Mouse (Mus musculus) liver, embryonic 14.5 days (tissue): Measurements from ENCODE around the gene Pnldc1. TPM values are rescaled to one million over a fixed set of nuclear protein-coding genes. Genes with fewer than 3 reads are reported as not detected.

ENCODE experiments used
- ATAC-seq: fragments of 200-750 bp; cut with Nextera tagmentation; 2 replicates; pipeline ENCODE4 v1.8.0; 2017; ENCODE audit warnings: moderate number of reproducible peaks, mild to moderate bottlenecking, moderate library complexity; ENCODE audit not compliant: insufficient read depth
- DNase-seq, 3 experiments: peaks; one replicate each; pipeline ENCODE4 v3.0.0-alpha.2; 2012 to 2013; ENCODE audit warnings: low read depth in 3 of 3, low spot score in 3 of 3
- H3K27ac ChIP-seq: fragments of 300-500 bp; sonication (generic); 2 replicates; pipeline ENCODE4 v1.5.1; 2014; ENCODE audit warnings: moderate library complexity, mild to moderate bottlenecking, control low read depth, inconsistent platforms
- H3K27me3 ChIP-seq: fragments of 300-500 bp; sonication (generic); 2 replicates; pipeline ENCODE4 v1.6.1; 2014; ENCODE audit warnings: mild to moderate bottlenecking, low read length, moderate library complexity; ENCODE audit not compliant: control insufficient read depth, insufficient read depth
- H3K36me3 ChIP-seq: fragments of 300-500 bp; sonication (generic); replicated peaks from 2 replicates; pipeline ENCODE4 v1.6.1; 2014; ENCODE audit warnings: low read depth; ENCODE audit not compliant: control insufficient read depth, insufficient read depth
- H3K4me1 ChIP-seq, 2 experiments: fragments of 200-500 bp in 1 of 2; fragments of 300-500 bp in 1 of 2; sonication (generic) in 1 of 2; replicated peaks; 2 replicates each; pipeline ENCODE4 v1.6.1; 2012 to 2014; ENCODE audit warnings: antibody characterized with exemption in 1 of 2, inconsistent platforms in 1 of 2, low read length in 1 of 2; ENCODE audit not compliant: control insufficient read depth in 2 of 2, insufficient read depth in 2 of 2
- H3K4me2 ChIP-seq: fragments of 300-500 bp; sonication (generic); 2 replicates; pipeline ENCODE4 v1.6.1; 2014; ENCODE audit warnings: low read depth, mild to moderate bottlenecking, control low read depth, moderate library complexity
- H3K4me3 ChIP-seq, 2 experiments: fragments of 200-500 bp in 1 of 2; fragments of 300-500 bp in 1 of 2; sonication (generic) in 1 of 2; 2 replicates each; pipeline ENCODE4 v1.5.1; 2012 to 2014; ENCODE audit warnings: low read depth in 2 of 2, low read length in 2 of 2, mild to moderate bottlenecking in 2 of 2, control low read depth in 1 of 2, inconsistent platforms in 1 of 2, moderate library complexity in 1 of 2; ENCODE audit not compliant: insufficient read depth in 1 of 2
- H3K9ac ChIP-seq: fragments of 300-500 bp; sonication (generic); replicated peaks from 2 replicates; pipeline ENCODE4 v1.6.1; 2014; ENCODE audit warnings: mild to moderate bottlenecking, control low read depth, moderate library complexity
- H3K9me3 ChIP-seq: fragments of 300-500 bp; sonication (generic); 2 replicates; pipeline ENCODE4 v1.6.1; 2016; ENCODE audit warnings: low read length, mixed read lengths; ENCODE audit not compliant: control insufficient read depth
- CTCF ChIP-seq: IDR thresholded peaks from 2 replicates; pipeline ENCODE4 v1.5.1; 2016; ENCODE audit warnings: antibody characterized with exemption, low read depth, control low read depth
- EP300 ChIP-seq: IDR thresholded peaks from 2 replicates; pipeline ENCODE4 v1.6.1; 2016; ENCODE audit warnings: antibody characterized with exemption, low read depth
- WGBS: fragments of 180-500 bp; shearing (Covaris S2); extraction: QIAGEN DNeasy Blood & Tissue Kit; methylation state at CpG from one replicate; pipeline ENCODE4 v1.1.7; 2014; ENCODE audit not compliant: insufficient replicate concordance; 5-methylcytosine and 5-hydroxymethylcytosine counted together
- polyA plus RNA-seq, 2 experiments: library from polyadenylated mRNA; depleted of rRNA in 1 of 2; stranded (reverse) in 1 of 2; unstranded in 1 of 2; fragments of >200 nt; fragmentation: Nextera tagmentation in 1 of 2; extraction: Ambion mirVana in 1 of 2; gene quantifications; 2 replicates each; pipeline versions ENCODE4 v1.2.1 to v1.2.3; 2012 to 2014

Gene Pnldc1
- polyA plus RNA-seq, 2 experiments = 0.44 to 0.50 TPM

- TF ChIP-seq CTCF (peak; percentile 30; the same call in 1 of the 2 replicates), EP300 (no peak)
- H3K9ac ChIP-seq = no peak overlapping the region
- H3K4me2 ChIP-seq = no peak overlapping the region
- ATAC-seq = no peak
- no peaks in the 10 kb centered on the region for H3K4me1 ChIP-seq
- H3K36me3 ChIP-seq = no peaks in the 10 kb centered on the region
- no peaks in the 10 kb centered on the region for H3K9me3 ChIP-seq
- no peak overlapping the region for H3K4me3 ChIP-seq
- WGBS = 59% methylated on average over 1 of the region's 1 CpGs
- no peaks in the 10 kb centered on the region for H3K27me3 ChIP-seq
- no peak for DNase-seq
- H3K27ac ChIP-seq = no peak overlapping the region
Observed at GRCm38 (mm10) chr17:12881216-12881615, 28.8 kb downstream of the Pnldc1 start.

GRCm38 (mm10) chr17:12880178-12880577 lies 29.9 kb downstream of the Pnldc1 start:
- H3K27me3 ChIP-seq = no peaks in the 10 kb centered on the region
- peak overlapping the region; percentile 21 for H3K4me2 ChIP-seq
- TF ChIP-seq CTCF (peak; percentile 83), EP300 (no peak)
- no peak overlapping the region for H3K4me3 ChIP-seq
- no peaks in the 10 kb centered on the region for H3K4me1 ChIP-seq
- H3K27ac ChIP-seq = no peak overlapping the region
- ATAC-seq (no peak), DNase-seq (peak; percentile 50 to 63 (median 55))
- WGBS = 2% methylated on average over 14 of the region's 14 CpGs
- no peaks in the 10 kb centered on the region for H3K9me3 ChIP-seq
- no peak overlapping the region for H3K9ac ChIP-seq
- H3K36me3 ChIP-seq = no peaks in the 10 kb centered on the region

DNA sequence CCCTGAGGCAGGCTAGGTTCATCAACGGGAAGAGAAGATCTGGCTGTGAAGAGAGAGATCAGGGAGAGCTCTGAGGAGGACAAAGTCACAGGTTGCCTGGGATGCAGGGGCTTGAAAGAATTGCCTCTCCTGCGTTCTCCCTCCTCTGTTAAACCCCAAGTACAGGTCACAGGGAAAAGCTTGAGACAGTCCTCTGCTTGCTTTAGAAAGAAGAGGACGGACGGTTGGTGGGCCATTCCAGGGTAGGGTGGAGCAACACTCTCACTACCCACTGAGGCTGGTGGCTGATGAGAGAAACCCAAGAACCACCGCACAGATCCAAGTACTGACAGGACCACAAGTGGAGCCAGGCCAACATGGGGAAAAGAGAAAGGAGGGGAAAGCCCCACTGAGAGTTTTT lies 34.3 kb downstream of the Pnldc1 start, which contains the start of gene Mrgprh:
Mrgprh (plus strand) TSS at position 301 of the 400 bp plus-strand sequence.
- Histone ChIP-seq H3K36me3 (no peaks in the 10 kb centered on the region), H3K4me2 (no peak within 1 kb of the TSS), H3K4me1 (no peaks in the 10 kb centered on the region), H3K27me3 (no peaks in the 10 kb centered on the region; the same call in 1 of the 2 replicates), H3K9ac (no peak within 1 kb of the TSS), H3K9me3 (no peaks in the 10 kb centered on the region), H3K27ac (no peak within 1 kb of the TSS), H3K4me3 (no peak within 1 kb of the TSS)
- WGBS = 45% methylated on average over 5 of the region's 5 CpGs
- DNase-seq (no peak), ATAC-seq (no peak)
- no peak for TF ChIP-seq EP300
- no peak for TF ChIP-seq CTCF

GRCm38 (mm10) chr17:12872275-12873028 lies 37.6 kb downstream of the Pnldc1 start:
- Histone ChIP-seq H3K4me1 (no peaks in the 10 kb centered on the region), H3K27me3 (no peaks in the 10 kb centered on the region; the same call in 1 of the 2 replicates), H3K9ac (no peak overlapping the region), H3K4me3 (no peak overlapping the region), H3K36me3 (no peaks in the 10 kb centered on the region), H3K9me3 (no peaks in the 10 kb centered on the region), H3K4me2 (no peak overlapping the region), H3K27ac (no peak overlapping the region)
- ATAC-seq = no peak
- DNase-seq = no peak
- 56% methylated on average over 16 of the region's 16 CpGs for WGBS
- TF ChIP-seq EP300 (no peak), CTCF (no peak)

- Histone ChIP-seq H3K4me1 (no peaks in the 10 kb centered on the region), H3K4me2 (no peak overlapping the region), H3K36me3 (no peaks in the 10 kb centered on the region), H3K27me3 (no peaks in the 10 kb centered on the region; the same call in 1 of the 2 replicates), H3K27ac (no peak overlapping the region), H3K9me3 (no peaks in the 10 kb centered on the region), H3K9ac (no peak overlapping the region), H3K4me3 (no peak overlapping the region)
- ATAC-seq (no peak), DNase-seq (no peak)
- WGBS = 16% methylated on average over 4 of the region's 4 CpGs
- TF ChIP-seq EP300 = no peak
- TF ChIP-seq CTCF = no peak
Observed at GRCm38 (mm10) chr17:12868640-12869039, 41.4 kb downstream of the Pnldc1 start.
